Mouse (Mus musculus) liver, adult 2 months (tissue): Measurements from ENCODE around the gene Pik3c2g. TPM values are rescaled to one million over a fixed set of nuclear protein-coding genes. Genes with fewer than 3 reads are reported as not detected.

Experiments
- DNase-seq: peaks from one replicate; pipeline ENCODE4 v3.0.0-alpha.2; 2011; ENCODE audit warnings: low read depth, low spot score; ENCODE audit errors: extremely low read depth
- H3K27ac ChIP-seq: fragments of 200-500 bp; replicated peaks from 2 replicates; pipeline ENCODE4 v1.5.1; 2012; ENCODE audit warnings: low read depth, mild to moderate bottlenecking, control low read depth, inconsistent platforms, low read length; ENCODE audit not compliant: insufficient read depth
- H3K27me3 ChIP-seq: fragments of 200-500 bp; 2 replicates; pipeline ENCODE4 v1.6.1; 2012; ENCODE audit warnings: mild to moderate bottlenecking, moderate library complexity, low read length, inconsistent platforms; ENCODE audit not compliant: control insufficient read depth, insufficient read depth
- H3K36me3 ChIP-seq: fragments of 200-500 bp; 2 replicates; pipeline ENCODE4 v1.6.1; 2012; ENCODE audit warnings: low read length, inconsistent platforms; ENCODE audit not compliant: control insufficient read depth, insufficient read depth
- H3K4me1 ChIP-seq: fragments of 200-500 bp; 2 replicates; pipeline ENCODE4 v1.6.1; 2011; ENCODE audit warnings: low read length; ENCODE audit not compliant: control insufficient read depth, insufficient read depth
- H3K4me3 ChIP-seq: fragments of 200-500 bp; 2 replicates; pipeline ENCODE4 v1.5.1; 2011; ENCODE audit warnings: low read depth, mild to moderate bottlenecking, control low read depth, low read length, moderate library complexity; ENCODE audit not compliant: insufficient read depth
- H3K79me2 ChIP-seq: fragments of 200-500 bp; 2 replicates; pipeline ENCODE4 v1.6.1; 2012; ENCODE audit warnings: inconsistent platforms, mild to moderate bottlenecking, low read length, moderate library complexity; ENCODE audit not compliant: control insufficient read depth, insufficient read depth
- H3K9ac ChIP-seq: fragments of 200-500 bp; 2 replicates; pipeline ENCODE4 v1.6.1; 2012; ENCODE audit warnings: low read depth, mild to moderate bottlenecking, control low read depth, inconsistent platforms, low read length
- CTCF ChIP-seq: fragments of 200-500 bp; IDR thresholded peaks from 2 replicates; pipeline ENCODE4 v1.5.1; 2011; ENCODE audit warnings: low read depth, low read length, control low read depth
- POLR2A ChIP-seq: fragments of 200-500 bp; IDR thresholded peaks from 2 replicates; pipeline ENCODE4 v1.6.1; 2011; ENCODE audit warnings: low read length, control low read depth; ENCODE audit not compliant: insufficient read depth; ENCODE audit errors: extremely low read depth
- WGBS: fragments of 180-500 bp; shearing (Covaris S2); methylation state at CpG from one replicate; pipeline ENCODE4 v1.1.7; 2018; 5-methylcytosine and 5-hydroxymethylcytosine counted together
- polyA plus RNA-seq: library from polyadenylated mRNA; depleted of rRNA; stranded (reverse); fragments of >200 nt; gene quantifications from 2 replicates; pipeline ENCODE4 v1.2.3, GENCODE M21; 2012
- total RNA-seq: library from RNA; depleted of rRNA; stranded (reverse); fragments of >200 nt; gene quantifications from 2 replicates; pipeline ENCODE4 v1.2.3, GENCODE M21; 2014

The Pik3c2g gene
- total and polyA plus RNA-seq, 2 experiments, result 6.4 to 26.6 TPM

DNA sequence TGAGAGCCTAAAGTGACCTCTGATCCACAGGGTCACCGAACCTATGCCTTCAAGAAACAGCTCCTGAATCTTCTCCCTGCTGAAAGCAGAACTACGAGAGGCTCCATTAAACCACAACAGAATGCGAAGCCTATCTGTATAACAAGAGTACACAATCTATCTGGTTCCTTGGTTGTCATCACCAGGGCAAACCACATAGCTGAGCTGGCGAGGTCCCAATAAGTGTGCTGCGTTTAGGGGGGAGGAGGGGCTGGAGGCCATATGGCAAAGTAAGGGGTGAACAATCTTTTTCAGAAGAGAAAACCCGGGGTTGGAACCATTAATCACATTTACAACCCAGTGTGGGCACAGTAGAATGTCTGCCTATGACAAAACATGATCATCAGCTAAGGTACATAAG lies 251.2 kb downstream of the Pik3c2g start:
- Histone ChIP-seq H3K36me3 (no peaks in the 10 kb centered on the region), H3K27ac (no peak overlapping the region), H3K4me3 (no peak overlapping the region), H3K9ac (no peak overlapping the region), H3K4me1 (no peaks in the 10 kb centered on the region), H3K27me3 (no peaks in the 10 kb centered on the region), H3K79me2 (no peaks in the 10 kb centered on the region)
- 83% methylated on average over 6 of the region's 6 CpGs for WGBS
- TF ChIP-seq CTCF (no peak), POLR2A (no peak)
- no peak for DNase-seq

DNA sequence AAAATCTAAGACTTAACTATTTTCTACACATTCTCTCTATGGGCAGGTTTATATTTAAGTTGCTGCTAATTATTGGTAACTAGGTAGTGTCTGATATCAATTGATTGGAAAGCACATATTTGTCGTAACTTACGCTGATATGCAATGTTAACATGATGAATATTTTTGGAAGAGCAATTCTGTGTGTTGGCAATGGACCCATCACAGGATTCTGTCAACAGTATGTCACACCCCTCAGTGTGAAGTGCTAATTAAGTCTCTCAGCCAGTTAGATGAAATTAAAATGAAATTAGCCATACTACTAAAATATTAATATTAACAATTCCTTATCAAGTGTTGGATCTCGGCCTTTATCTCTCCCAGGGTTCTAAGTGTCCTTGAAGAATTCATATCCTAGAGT lies 251.7 kb downstream of the Pik3c2g start:
- 88% methylated on average over 3 of the region's 3 CpGs for WGBS
- H3K27me3 ChIP-seq, result no peaks in the 10 kb centered on the region
- H3K36me3 ChIP-seq, result no peaks in the 10 kb centered on the region
- no peak overlapping the region for H3K27ac ChIP-seq
- no peak overlapping the region for H3K4me3 ChIP-seq
- TF ChIP-seq POLR2A (no peak), CTCF (no peak)
- H3K9ac ChIP-seq, result no peak overlapping the region
- no peak for DNase-seq
- peaks cover 3% of the 10 kb centered on the region; the same call in 1 of the 2 replicates for H3K4me1 ChIP-seq
- no peaks in the 10 kb centered on the region for H3K79me2 ChIP-seq

DNA sequence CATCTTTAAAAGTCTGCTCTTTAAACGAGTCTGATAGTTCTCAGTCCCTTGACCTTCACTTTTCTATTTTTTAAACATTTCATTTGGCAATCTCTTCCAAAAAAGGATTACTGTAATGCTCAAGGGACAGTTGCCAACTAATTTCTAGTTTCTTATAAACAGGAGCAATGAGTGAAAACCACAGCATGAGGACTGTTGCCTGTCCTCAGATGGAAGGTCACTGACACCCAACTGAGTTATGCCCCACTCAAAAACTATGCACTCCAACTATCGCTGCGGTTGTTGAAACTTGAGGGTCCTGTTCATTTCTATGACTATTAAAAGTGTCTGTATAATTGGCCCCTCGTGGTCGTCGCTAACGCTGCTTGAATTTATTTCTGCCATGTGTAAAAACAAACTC lies 252.9 kb downstream of the Pik3c2g start:
- Histone ChIP-seq H3K36me3 (no peaks in the 10 kb centered on the region; the same call in 1 of the 2 replicates), H3K79me2 (no peaks in the 10 kb centered on the region), H3K4me3 (no peak overlapping the region), H3K27me3 (no peaks in the 10 kb centered on the region), H3K27ac (no peak overlapping the region), H3K4me1 (peaks cover 5% of the 10 kb centered on the region; the same call in 1 of the 2 replicates), H3K9ac (no peak overlapping the region)
- peak; percentile 52 for DNase-seq
- WGBS, result 78% methylated on average over 7 of the region's 7 CpGs
- no peak for TF ChIP-seq CTCF
- no peak for TF ChIP-seq POLR2A

DNA sequence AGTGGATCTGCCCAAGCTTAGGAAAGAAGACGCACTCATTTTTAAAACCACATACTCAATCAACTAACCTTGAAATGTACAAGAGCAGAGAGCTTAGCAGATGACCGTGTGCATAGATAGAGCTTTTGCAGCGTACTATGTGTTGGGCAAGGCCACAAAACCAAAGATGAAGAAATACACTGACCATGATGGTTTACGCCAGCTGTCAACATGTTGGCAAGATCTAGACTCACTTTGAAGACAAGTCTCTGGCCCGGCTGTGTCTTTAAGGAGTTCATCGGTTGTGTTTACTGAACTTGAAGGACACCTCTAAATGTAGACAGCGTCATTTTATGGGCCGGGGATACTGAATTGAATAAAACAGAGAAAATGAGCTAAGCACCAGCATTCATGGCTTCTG lies 254.3 kb downstream of the Pik3c2g start:
- Histone ChIP-seq H3K9ac (no peak overlapping the region), H3K4me3 (no peak overlapping the region), H3K79me2 (no peaks in the 10 kb centered on the region), H3K27ac (no peak overlapping the region), H3K36me3 (no peaks in the 10 kb centered on the region; the same call in 1 of the 2 replicates), H3K4me1 (peaks cover 5% of the 10 kb centered on the region; the same call in 1 of the 2 replicates), H3K27me3 (no peaks in the 10 kb centered on the region)
- no peak for TF ChIP-seq POLR2A
- no peak for TF ChIP-seq CTCF
- DNase-seq, result no peak
- 93% methylated on average over 8 of the region's 8 CpGs for WGBS

DNA sequence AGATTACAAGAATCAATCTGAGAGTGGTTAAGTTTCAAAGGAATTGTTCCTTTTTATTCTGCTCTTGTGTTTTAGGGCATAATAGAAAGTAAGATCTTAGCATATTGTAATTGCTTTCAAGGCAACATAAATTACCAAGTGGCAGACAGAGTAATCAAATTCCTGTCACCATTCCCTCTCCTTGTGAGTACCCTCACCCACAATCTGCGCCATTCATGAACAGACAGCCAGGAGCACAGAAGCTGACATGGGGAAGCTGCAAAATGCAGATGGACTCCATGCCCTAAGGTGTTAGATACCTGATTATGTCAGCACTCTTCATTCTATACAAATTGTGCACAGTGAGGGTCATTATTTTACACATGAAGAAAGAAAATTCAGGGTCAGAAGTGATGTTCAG lies 255.6 kb downstream of the Pik3c2g start:
- 92% methylated on average over 1 of the region's 1 CpGs for WGBS
- Histone ChIP-seq H3K9ac (no peak overlapping the region), H3K79me2 (no peaks in the 10 kb centered on the region), H3K4me3 (no peak overlapping the region), H3K27me3 (no peaks in the 10 kb centered on the region), H3K4me1 (peaks cover 14% of the 10 kb centered on the region; the same call in 1 of the 2 replicates), H3K27ac (no peak overlapping the region), H3K36me3 (no peaks in the 10 kb centered on the region; the same call in 1 of the 2 replicates)
- TF ChIP-seq CTCF, result no peak
- TF ChIP-seq POLR2A, result no peak
- no peak for DNase-seq

DNA sequence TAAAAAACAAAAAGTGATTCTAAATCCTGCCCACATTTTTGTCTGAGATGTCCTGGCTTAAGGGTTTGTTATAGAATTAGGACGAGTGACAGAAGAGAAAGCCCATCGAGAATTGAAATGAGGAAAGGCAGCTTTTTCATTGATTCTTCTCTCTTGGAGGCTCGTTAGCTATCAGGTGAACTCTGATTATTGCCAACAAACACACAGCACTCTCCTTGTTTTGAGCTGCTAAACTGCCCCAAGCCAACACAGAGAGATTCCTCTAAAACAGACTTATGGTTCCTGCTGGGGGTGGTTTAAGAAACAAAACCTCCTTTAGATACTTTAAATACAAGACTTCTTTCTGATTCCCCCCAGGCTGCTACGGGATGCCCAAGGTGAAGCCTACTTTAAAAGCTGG lies 256.5 kb downstream of the Pik3c2g start:
- H3K4me1 ChIP-seq, result peaks cover 16% of the 10 kb centered on the region; the same call in 1 of the 2 replicates
- no peaks in the 10 kb centered on the region; the same call in 1 of the 2 replicates for H3K36me3 ChIP-seq
- H3K27ac ChIP-seq, result no peak overlapping the region
- no peak overlapping the region for H3K4me3 ChIP-seq
- peak; percentile 66 for DNase-seq
- no peak overlapping the region for H3K9ac ChIP-seq
- H3K27me3 ChIP-seq, result no peaks in the 10 kb centered on the region
- H3K79me2 ChIP-seq, result no peaks in the 10 kb centered on the region
- TF ChIP-seq POLR2A (no peak), CTCF (no peak)
- 40% methylated on average over 4 of the region's 4 CpGs for WGBS
